ENCODE assay signal across 8 mouse cellular contexts in genomic region chr9:21545916-21546788, GRCm38 (mm10). TPM values are rescaled to one million over a fixed set of nuclear protein-coding genes. Genes with fewer than 3 reads are reported as not detected.
DNase-seq lines count a peak whose midpoint lies in the region; ATAC-seq lines count a peak whose summit lies in the region.

No protein-coding gene starts in this region.

- H3K4me3 ChIP-seq in lung, embryonic 16.5 days (ENCODE audit: low read length), result peak overlapping the region; percentile 84

- H3K4me2 ChIP-seq in lung, embryonic 16.5 days (ENCODE audit: low read depth, low read length), result peak overlapping the region; percentile 60

- WGBS in lung, embryonic 16.5 days, result under 1% methylated on average over 66 of the region's 67 CpGs

- H3K9ac ChIP-seq in lung, embryonic 16.5 days (ENCODE audit: low read length), result peak overlapping the region; percentile 73

- peak; percentile 91 for ATAC-seq in hematopoietic stem cell, adult 5-6 weeks (replicated peaks in 1 of 2; ENCODE audit: insufficient read depth in 1 of 2, low FRiP score in 2 of 2, low TSS enrichment in 1 of 2, low read depth in 1 of 2, poor library complexity in 2 of 2, severe bottlenecking in 2 of 2)
- ATAC-seq in lung, embryonic 16.5 days (ENCODE audit: low read depth), result peak; percentile 94

- peaks cover 6% of the 10 kb centered on the region; the same call in 1 of the 2 replicates for H3K36me3 ChIP-seq in lung, embryonic 16.5 days (ENCODE audit: control insufficient read depth, insufficient read depth, low read length)

- no peaks in the 10 kb centered on the region for H3K9me3 ChIP-seq in lung, embryonic 16.5 days (ENCODE audit: control insufficient read depth, low read length)

- peak; percentile 97 for DNase-seq in MEL-GATA-1-ER (ENCODE audit: extremely low read depth, low read depth)
- peak; percentile 100 for DNase-seq in cerebellum, adult 8-10 months
- DNase-seq in forelimb bud, embryonic 11.5 days (ENCODE audit: low read depth, low spot score), result peak; percentile 99
- peak; percentile 91 for DNase-seq in layer of hippocampus, adult 9-10 months (ENCODE audit: low spot score)
- peak; percentile 97 for DNase-seq in ovary, postnatal 10 days (ENCODE audit: low spot score)
- peak; percentile 99 to 100 for DNase-seq in thymus, postnatal 10 days (ENCODE audit: low spot score in 2 of 2)

- H3K4me1 ChIP-seq in lung, embryonic 16.5 days (replicated peaks; ENCODE audit: control insufficient read depth, insufficient read depth, low read length), result peaks cover 20% of the 10 kb centered on the region

- peak overlapping the region; percentile 97 for H3K27ac ChIP-seq in lung, embryonic 16.5 days (ENCODE audit: low read length)

- H3K27me3 ChIP-seq in lung, embryonic 16.5 days (ENCODE audit: control insufficient read depth, insufficient read depth, low read depth, low read length), result no peaks in the 10 kb centered on the region

RNA-seq across cellular contexts. Expression of gene Carm1, which starts 0.5 kb away (rescaled TPM):
- 21.0 and 26.5 TPM in 2 replicates for total RNA-seq in hematopoietic stem cell, adult 5-6 weeks (2017)
- 17.1 and 20.8 TPM in 2 replicates for polyA plus RNA-seq in lung, embryonic 16.5 days (2015; fragmentation: Nextera tagmentation; extraction: Ambion mirVana)

RNA-seq across cellular contexts. Expression of gene AB124611, which starts 20.2 kb away (rescaled TPM):
- total RNA-seq in hematopoietic stem cell, adult 5-6 weeks (2017), result 11.5 and 19.4 TPM in 2 replicates
- 3.9 and 4.0 TPM in 2 replicates for polyA plus RNA-seq in lung, embryonic 16.5 days (2015; fragmentation: Nextera tagmentation; extraction: Ambion mirVana)

RNA-seq across cellular contexts. Expression of gene Tmed1, which starts 36.1 kb away (rescaled TPM):
- 9.7 and 18.0 TPM in 2 replicates for total RNA-seq in hematopoietic stem cell, adult 5-6 weeks (2017)
- 115 and 118 TPM in 2 replicates for polyA plus RNA-seq in lung, embryonic 16.5 days (2015; fragmentation: Nextera tagmentation; extraction: Ambion mirVana)

RNA-seq across cellular contexts. Expression of gene Timm29, which starts 46.4 kb away (rescaled TPM):
- 35.6 and 52.2 TPM in 2 replicates for total RNA-seq in hematopoietic stem cell, adult 5-6 weeks (2017)
- polyA plus RNA-seq in lung, embryonic 16.5 days (2015; fragmentation: Nextera tagmentation; extraction: Ambion mirVana), result 22.2 and 24.2 TPM in 2 replicates

RNA-seq across cellular contexts. Expression of gene Yipf2, which starts 46.5 kb away (rescaled TPM):
- 12.3 and 12.4 TPM in 2 replicates for total RNA-seq in hematopoietic stem cell, adult 5-6 weeks (2017)
- 30.0 and 38.8 TPM in 2 replicates for polyA plus RNA-seq in lung, embryonic 16.5 days (2015; fragmentation: Nextera tagmentation; extraction: Ambion mirVana)

Comparison
In these comparisons a context has a peak if more than half of its experiments do, and no peak if none do; other contexts are left out.
1. Peak in every context shown above with its lines: DNase-seq, ATAC-seq, H3K4me3 ChIP-seq and H3K27ac ChIP-seq.